Mouse (Mus musculus): ENCODE results near the gene Exoc4. TPM values are rescaled to one million over a fixed set of nuclear protein-coding genes. Genes with fewer than 3 reads are reported as not detected.

Exoc4 gene
- 15.6 and 20.3 TPM in 2 replicates for polyA plus RNA-seq (2015; fragmentation: Nextera tagmentation; extraction: Ambion mirVana)

DNA sequence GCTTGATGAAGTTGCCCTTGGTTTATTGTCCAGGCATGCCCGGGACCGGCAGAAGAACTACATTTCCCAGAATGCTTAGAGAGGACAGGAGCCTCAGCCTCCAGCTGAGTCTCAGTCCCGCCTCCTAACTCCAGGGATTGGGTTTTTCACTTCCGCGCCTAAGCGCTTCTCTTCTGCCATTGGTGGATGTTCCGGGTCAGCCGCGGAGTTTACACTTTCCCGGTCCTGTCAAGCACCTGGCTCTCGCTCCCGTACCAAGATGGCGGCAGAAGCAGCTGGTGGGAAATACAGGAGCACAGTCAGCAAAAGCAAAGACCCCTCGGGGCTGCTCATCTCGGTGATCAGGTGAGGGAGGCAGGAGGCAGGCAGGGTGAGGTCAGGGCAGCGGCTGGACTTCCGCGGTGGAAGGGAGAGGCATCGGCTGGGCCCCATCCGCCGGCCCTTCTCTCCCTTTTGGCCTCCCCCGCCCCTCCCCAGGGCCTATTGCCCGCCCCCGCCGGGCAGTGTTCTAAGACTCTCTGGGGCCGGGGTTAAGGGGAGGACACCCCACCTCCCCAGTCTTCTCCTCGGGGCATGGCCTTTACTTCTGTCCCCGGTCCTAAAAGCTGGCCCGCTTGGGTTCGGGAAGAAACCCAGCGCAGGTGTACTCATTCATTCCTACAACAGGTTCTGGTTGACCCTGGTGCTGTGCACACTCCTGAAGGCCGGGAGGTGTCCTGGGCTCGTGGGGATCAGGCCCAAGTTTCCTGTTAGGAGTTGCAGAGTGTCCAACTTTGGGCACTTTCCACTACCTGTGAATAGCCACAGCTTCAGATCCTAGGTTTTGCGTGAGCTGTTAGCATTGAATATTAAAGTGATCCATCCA is at the start of gene Exoc4:
TSS of gene Exoc4 (plus strand) at position 192 of the 865 bp plus-strand sequence.

Other genes starting within 250 kb of the Exoc4 start
- gene Chchd3, start 188.8 kb upstream of the Exoc4 start, polyA plus RNA-seq (2015; fragmentation: Nextera tagmentation; extraction: Ambion mirVana), result 127 and 131 TPM in 2 replicates

Data from adrenal gland, postnatal 0 days (tissue).